Mouse (Mus musculus) embryonic facial prominence, embryonic 10.5 days (tissue): Measurements from ENCODE around the gene Strip2. TPM values are rescaled to one million over a fixed set of nuclear protein-coding genes. Genes with fewer than 3 reads are reported as not detected.

Experiments used
- DNase-seq: peaks from one replicate; pipeline ENCODE4 v3.0.0-alpha.2; 2017; ENCODE audit warnings: low spot score
- H3K27ac ChIP-seq: fragments of 300-500 bp; sonication (generic); replicated peaks from 2 replicates; pipeline ENCODE4 v1.5.1; 2016; ENCODE audit warnings: mild to moderate bottlenecking
- H3K27me3 ChIP-seq: fragments of 300-500 bp; sonication (generic); replicated peaks from 2 replicates; pipeline ENCODE4 v1.6.1; 2016; ENCODE audit warnings: low read depth, mild to moderate bottlenecking; ENCODE audit not compliant: poor library complexity, severe bottlenecking
- H3K36me3 ChIP-seq: fragments of 300-500 bp; sonication (generic); replicated peaks from 2 replicates; pipeline ENCODE4 v1.6.1; 2016; ENCODE audit warnings: mild to moderate bottlenecking, moderate library complexity
- H3K4me1 ChIP-seq: fragments of 300-500 bp; sonication (generic); 2 replicates; pipeline ENCODE4 v1.6.1; 2016
- H3K4me3 ChIP-seq: fragments of 300-500 bp; sonication (generic); 2 replicates; pipeline ENCODE4 v1.5.1; 2016; ENCODE audit warnings: mild to moderate bottlenecking, moderate library complexity
- H3K9me3 ChIP-seq: fragments of 300-500 bp; sonication (generic); 2 replicates; pipeline ENCODE4 v1.6.1; 2016; ENCODE audit warnings: mild to moderate bottlenecking
- WGBS: fragments of 180-500 bp; shearing (Covaris S2); methylation state at CpG from one replicate; pipeline ENCODE4 v1.1.7; 2016; 5-methylcytosine and 5-hydroxymethylcytosine counted together
- polyA plus RNA-seq: library from polyadenylated mRNA; unstranded; fragments of >200 nt; fragmentation: Nextera tagmentation; extraction: Ambion mirVana; gene quantifications from 2 replicates; pipeline ENCODE4 v1.2.1, GENCODE M21; 2016

The Strip2 gene
- 0.65 and 0.82 TPM in 2 replicates for polyA plus RNA-seq

- peaks cover 60% of the 10 kb centered on the region for H3K27me3 ChIP-seq
Measured at GRCm38 (mm10) chr6:29916530-29917382, at the start of gene Strip2. Gene Strip2, plus strand, starts transcription at chr6:29917012.

GRCm38 (mm10) chr6:29868341-29868895 is 48.4 kb upstream of the Strip2 start:
- no peak overlapping the region for H3K27ac ChIP-seq
- DNase-seq: no peak

More at GRCm38 (mm10) chr6:29916530-29917382, at the start of gene Strip2:
- Histone ChIP-seq H3K4me1 (peaks cover 18% of the 10 kb centered on the region), H3K27ac (peak within 1 kb of the TSS; percentile 51), H3K9me3 (no peaks in the 10 kb centered on the region), H3K36me3 (no peaks in the 10 kb centered on the region), H3K4me3 (peak within 1 kb of the TSS; percentile 80)
- peak; percentile 97 for DNase-seq
- under 1% methylated on average over 67 of the region's 67 CpGs for WGBS

GRCm38 (mm10) chr6:29873654-29874053 is 43.2 kb upstream of the Strip2 start:
- H3K4me1 ChIP-seq: peaks cover 10% of the 10 kb centered on the region
- 76% methylated on average over 2 of the region's 2 CpGs for WGBS
- H3K27ac ChIP-seq: no peak overlapping the region
- H3K4me3 ChIP-seq: no peak overlapping the region
- H3K27me3 ChIP-seq: no peaks in the 10 kb centered on the region
- no peak for DNase-seq
- H3K36me3 ChIP-seq: peaks cover 7% of the 10 kb centered on the region; the same call in 1 of the 2 replicates
- no peaks in the 10 kb centered on the region for H3K9me3 ChIP-seq

More at GRCm38 (mm10) chr6:29868341-29868895, 48.4 kb upstream of the Strip2 start:
- peaks cover 7% of the 10 kb centered on the region; the same call in 1 of the 2 replicates for H3K36me3 ChIP-seq
- H3K27me3 ChIP-seq: no peaks in the 10 kb centered on the region
- WGBS: 65% methylated on average over 2 of the region's 2 CpGs
- no peak overlapping the region for H3K4me3 ChIP-seq
- no peaks in the 10 kb centered on the region for H3K9me3 ChIP-seq
- peaks cover 12% of the 10 kb centered on the region for H3K4me1 ChIP-seq

GRCm38 (mm10) chr6:29875576-29875975 is 41.2 kb upstream of the Strip2 start:
- no peak overlapping the region for H3K4me3 ChIP-seq
- H3K27me3 ChIP-seq: no peaks in the 10 kb centered on the region
- WGBS: 79% methylated on average over 5 of the region's 5 CpGs
- H3K4me1 ChIP-seq: no peaks in the 10 kb centered on the region
- no peak for DNase-seq
- H3K27ac ChIP-seq: no peak overlapping the region
- peaks cover 13% of the 10 kb centered on the region; the same call in 1 of the 2 replicates for H3K36me3 ChIP-seq
- H3K9me3 ChIP-seq: no peaks in the 10 kb centered on the region

DNA sequence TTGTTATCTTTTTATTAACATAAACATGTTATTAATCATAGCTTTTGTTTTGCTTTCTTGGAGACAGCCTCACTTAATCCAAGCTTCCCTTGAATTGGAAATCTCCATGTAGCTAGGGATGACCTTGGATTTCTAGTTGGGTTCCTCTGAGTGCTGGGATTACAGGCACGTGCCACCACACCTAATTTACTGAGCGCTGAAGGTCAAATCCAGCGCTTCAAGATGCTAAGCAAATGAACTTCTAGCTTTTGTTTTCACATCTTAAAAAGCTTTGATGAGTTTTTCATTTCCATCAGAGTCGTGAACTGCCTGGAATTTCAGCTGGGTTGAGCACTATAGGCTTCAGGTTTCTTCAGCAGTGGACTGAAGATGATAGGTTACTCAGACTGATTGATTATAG is 40.0 kb upstream of the Strip2 start:
- H3K27me3 ChIP-seq: no peaks in the 10 kb centered on the region
- no peaks in the 10 kb centered on the region for H3K9me3 ChIP-seq
- H3K4me3 ChIP-seq: no peak overlapping the region
- WGBS: 84% methylated on average over 4 of the region's 4 CpGs
- no peak overlapping the region for H3K27ac ChIP-seq
- H3K36me3 ChIP-seq: peaks cover 6% of the 10 kb centered on the region; the same call in 1 of the 2 replicates
- no peaks in the 10 kb centered on the region for H3K4me1 ChIP-seq
- DNase-seq: no peak

DNA sequence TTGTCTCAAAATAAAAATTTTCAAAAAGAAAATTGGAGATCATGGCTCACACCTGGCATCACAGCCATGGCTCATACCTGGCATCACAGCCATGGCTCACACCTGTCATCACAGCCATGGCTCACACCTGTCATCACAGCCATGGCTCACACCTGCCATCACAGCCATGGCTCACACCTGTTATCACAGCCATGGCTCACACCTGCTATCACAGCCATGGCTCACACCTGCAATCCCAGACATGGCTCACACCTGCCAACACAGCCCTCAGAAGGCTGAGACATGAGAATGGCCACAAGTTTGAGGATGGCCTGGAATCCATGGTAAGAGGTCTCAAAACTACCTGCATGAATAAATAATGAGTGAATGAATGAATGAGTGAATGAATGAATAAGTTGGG is 37.2 kb upstream of the Strip2 start:
- Histone ChIP-seq H3K27ac (no peak overlapping the region), H3K36me3 (peaks cover 6% of the 10 kb centered on the region; the same call in 1 of the 2 replicates)

DNA sequence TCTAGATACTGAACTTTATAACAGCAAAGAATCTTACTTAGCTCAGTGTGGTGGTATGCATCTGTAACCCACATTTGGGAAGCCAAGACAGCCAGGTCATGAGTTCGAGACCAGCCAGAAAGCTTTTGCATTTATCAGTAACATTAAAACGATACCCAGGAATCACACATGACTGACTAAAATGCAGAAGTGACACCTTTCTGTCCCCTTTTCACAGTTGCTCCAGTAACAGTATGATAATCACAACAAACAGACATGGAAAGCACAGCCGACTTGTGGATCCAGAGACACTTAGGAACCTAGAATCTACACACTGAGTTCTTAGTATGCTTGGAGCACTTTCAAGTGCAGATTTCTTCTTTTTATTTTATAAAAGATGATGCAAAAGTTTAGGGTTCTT is 36.0 kb upstream of the Strip2 start:
- DNase-seq: no peak
- peaks cover 10% of the 10 kb centered on the region; the same call in 1 of the 2 replicates for H3K36me3 ChIP-seq
- no peaks in the 10 kb centered on the region for H3K4me1 ChIP-seq
- no peak overlapping the region for H3K27ac ChIP-seq
- H3K27me3 ChIP-seq: no peaks in the 10 kb centered on the region
- no peaks in the 10 kb centered on the region for H3K9me3 ChIP-seq
- 93% methylated on average over 3 of the region's 3 CpGs for WGBS
- H3K4me3 ChIP-seq: no peak overlapping the region

More for the DNA sequence above, 37.2 kb upstream of the Strip2 start:
- Histone ChIP-seq H3K27me3 (no peaks in the 10 kb centered on the region), H3K4me1 (no peaks in the 10 kb centered on the region), H3K9me3 (no peaks in the 10 kb centered on the region), H3K4me3 (no peak overlapping the region)
- no peak for DNase-seq

DNA sequence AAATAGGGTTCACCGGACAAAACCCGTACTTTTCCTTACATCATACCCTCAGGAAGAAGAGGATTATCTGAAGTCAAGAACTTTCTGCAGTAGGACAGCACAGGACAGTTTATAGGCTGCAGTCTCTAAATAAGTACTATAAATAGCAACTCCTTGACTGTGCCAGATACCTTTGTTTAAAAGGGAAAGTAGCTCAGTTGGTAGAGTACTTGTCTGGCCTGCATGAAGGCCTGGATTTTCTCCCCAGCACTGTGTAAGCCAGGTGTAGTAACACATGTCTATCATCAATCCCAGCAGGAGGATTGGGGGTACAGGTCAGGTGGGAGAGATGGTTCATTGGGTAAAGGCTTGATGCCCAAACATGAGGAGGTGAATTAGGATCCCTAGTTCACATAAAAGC is 34.9 kb upstream of the Strip2 start:
- no peaks in the 10 kb centered on the region for H3K4me1 ChIP-seq
- 83% methylated on average over 2 of the region's 2 CpGs for WGBS
- H3K9me3 ChIP-seq: no peaks in the 10 kb centered on the region
- peaks cover 17% of the 10 kb centered on the region for H3K36me3 ChIP-seq
- H3K27ac ChIP-seq: no peak overlapping the region
- DNase-seq: no peak
- H3K27me3 ChIP-seq: no peaks in the 10 kb centered on the region
- no peak overlapping the region for H3K4me3 ChIP-seq

DNA sequence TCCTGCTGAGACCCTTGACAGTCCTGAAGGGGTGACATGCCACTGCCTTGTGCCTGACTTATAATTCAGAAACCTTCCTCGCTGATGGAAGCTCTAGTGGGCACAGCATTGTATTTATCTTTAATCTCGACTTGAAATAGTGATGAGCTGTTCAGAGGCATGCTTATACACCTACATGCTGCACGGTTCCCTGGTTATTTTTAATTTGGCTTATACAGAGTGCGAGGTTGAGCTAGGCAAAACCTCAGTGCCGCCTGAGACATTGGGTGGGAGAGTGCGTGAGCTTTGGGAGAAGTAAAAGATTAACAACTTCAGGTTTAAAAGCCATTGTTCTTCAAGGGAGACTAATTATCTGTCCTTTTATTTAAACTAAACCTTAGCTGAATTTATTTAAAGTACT is 33.9 kb upstream of the Strip2 start:
- H3K27me3 ChIP-seq: no peaks in the 10 kb centered on the region

GRCm38 (mm10) chr6:29891151-29891550 is 25.7 kb upstream of the Strip2 start:
- Histone ChIP-seq H3K4me1 (no peaks in the 10 kb centered on the region; the same call in 1 of the 2 replicates), H3K4me3 (no peak overlapping the region), H3K36me3 (peaks cover 16% of the 10 kb centered on the region), H3K9me3 (no peaks in the 10 kb centered on the region), H3K27ac (no peak overlapping the region), H3K27me3 (no peaks in the 10 kb centered on the region)
- peak; percentile 11 for DNase-seq
- 77% methylated on average over 11 of the region's 11 CpGs for WGBS

More for the DNA sequence above, 33.9 kb upstream of the Strip2 start:
- H3K27ac ChIP-seq: no peak overlapping the region
- H3K4me3 ChIP-seq: no peak overlapping the region
- H3K9me3 ChIP-seq: no peaks in the 10 kb centered on the region
- DNase-seq: no peak
- H3K36me3 ChIP-seq: peaks cover 17% of the 10 kb centered on the region
- 87% methylated on average over 6 of the region's 6 CpGs for WGBS
- no peaks in the 10 kb centered on the region for H3K4me1 ChIP-seq

DNA sequence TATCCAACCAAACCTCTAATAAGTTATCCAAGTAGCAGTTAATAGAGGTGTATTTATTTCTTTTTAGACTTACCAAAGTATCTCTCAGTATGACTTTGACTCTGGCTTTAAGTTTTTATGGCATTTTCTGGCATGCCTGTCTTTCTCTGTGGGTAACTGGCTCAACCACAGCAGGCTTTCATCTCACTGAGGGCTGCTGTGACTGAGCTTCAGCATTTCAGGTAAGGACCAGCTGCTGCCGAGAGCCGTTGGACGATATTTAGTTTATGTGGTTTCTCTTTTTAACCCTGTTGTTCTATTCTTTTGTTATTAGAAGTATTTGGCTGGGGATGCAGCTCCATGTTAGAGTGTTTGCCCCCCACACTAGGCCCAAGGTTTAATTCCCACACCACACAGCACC is 19.8 kb upstream of the Strip2 start:
- H3K27me3 ChIP-seq: no peaks in the 10 kb centered on the region
- H3K4me3 ChIP-seq: no peak overlapping the region
- no peak for DNase-seq
- H3K9me3 ChIP-seq: no peaks in the 10 kb centered on the region
- no peak overlapping the region for H3K27ac ChIP-seq
- no peaks in the 10 kb centered on the region for H3K4me1 ChIP-seq
- peaks cover 32% of the 10 kb centered on the region for H3K36me3 ChIP-seq
- WGBS: 97% methylated on average over 3 of the region's 3 CpGs

- no peaks in the 10 kb centered on the region for H3K27me3 ChIP-seq
- DNase-seq: no peak
- H3K36me3 ChIP-seq: peaks cover 37% of the 10 kb centered on the region
- no peaks in the 10 kb centered on the region for H3K9me3 ChIP-seq
- H3K4me1 ChIP-seq: no peaks in the 10 kb centered on the region
- no peak overlapping the region for H3K27ac ChIP-seq
- WGBS: 94% methylated on average over 1 of the region's 1 CpGs
- H3K4me3 ChIP-seq: no peak overlapping the region
Measured at GRCm38 (mm10) chr6:29901450-29901849, 15.4 kb upstream of the Strip2 start.

GRCm38 (mm10) chr6:29902256-29902655 is 14.6 kb upstream of the Strip2 start:
- WGBS: 81% methylated on average over 2 of the region's 2 CpGs
- H3K36me3 ChIP-seq: peaks cover 34% of the 10 kb centered on the region
- no peak overlapping the region for H3K4me3 ChIP-seq
- H3K9me3 ChIP-seq: no peaks in the 10 kb centered on the region
- H3K27me3 ChIP-seq: no peaks in the 10 kb centered on the region
- H3K27ac ChIP-seq: no peak overlapping the region
- no peak for DNase-seq
- no peaks in the 10 kb centered on the region for H3K4me1 ChIP-seq
